Mouse (Mus musculus): ENCODE results near the gene Hoxb3.

GRCm38 (mm10) chr11:96344878-96345159 is 21.7 kb downstream of the Hoxb3 start:
- no peak for TF ChIP-seq POLR2A (IDR thresholded peaks at IDR 0.05; ENCODE audit: extremely low read depth, insufficient read depth, low read length)
- TF ChIP-seq CTCF (IDR thresholded peaks at IDR 0.05; ENCODE audit: extremely low read depth, insufficient read depth, low read length), result no peak
